25 mouse cellular contexts compared by ENCODE assay signal in genomic region chr6:98850906-98851305, GRCm38 (mm10).
DNase-seq lines count a peak whose midpoint lies in the region; ATAC-seq lines count a peak whose summit lies in the region.
"Had no signal": no experiment of that assay in that cellular context is flagged by ENCODE, and none has a peak within 500 bp of the region (broad histone marks: within the 10 kb centered on the region; RNA-seq: fewer than 3 reads in every experiment).

No protein-coding gene starts in this region.

- no peaks in the 10 kb centered on the region for H3K4me1 ChIP-seq in heart, embryonic 11.5 days (ENCODE audit: control insufficient read depth, insufficient read depth, low read length)
- H3K4me1 ChIP-seq: forebrain, embryonic 12.5 days; forebrain, embryonic 15.5 days; hindbrain, embryonic 13.5 days had no signal

- no peak overlapping the region for H3K27ac ChIP-seq in heart, embryonic 11.5 days (ENCODE audit: low read depth, low read length)
- H3K27ac ChIP-seq: forebrain, embryonic 12.5 days; forebrain, embryonic 15.5 days; heart, adult 2 months; heart, embryonic 10.5 days; hindbrain, embryonic 10.5 days; hindbrain, embryonic 13.5 days; intestine, embryonic 15.5 days had no signal

- no peaks in the 10 kb centered on the region for H3K9me3 ChIP-seq in heart, embryonic 11.5 days (replicated peaks; ENCODE audit: control insufficient read depth, low read length)
- H3K9me3 ChIP-seq: forebrain, embryonic 12.5 days; forebrain, embryonic 15.5 days; heart, embryonic 10.5 days; hindbrain, embryonic 10.5 days; hindbrain, embryonic 13.5 days; intestine, embryonic 15.5 days had no signal

- no peak overlapping the region for H3K4me3 ChIP-seq in heart, embryonic 11.5 days (ENCODE audit: low read depth, low read length)
- H3K4me3 ChIP-seq: forebrain, embryonic 12.5 days; forebrain, embryonic 15.5 days; heart, adult 2 months; heart, embryonic 10.5 days; hindbrain, embryonic 10.5 days; hindbrain, embryonic 13.5 days; intestine, embryonic 15.5 days had no signal

- no peak overlapping the region for H3K9ac ChIP-seq in heart, embryonic 11.5 days (ENCODE audit: low read depth, low read length)
- H3K9ac ChIP-seq: forebrain, embryonic 12.5 days; forebrain, embryonic 15.5 days; hindbrain, embryonic 13.5 days; intestine, embryonic 15.5 days had no signal

- H3K4me2 ChIP-seq in heart, embryonic 11.5 days: no peak overlapping the region
- H3K4me2 ChIP-seq: forebrain, embryonic 12.5 days; forebrain, embryonic 15.5 days; hindbrain, embryonic 13.5 days; intestine, embryonic 15.5 days had no signal

- WGBS in heart, embryonic 11.5 days (ENCODE audit: insufficient replicate concordance): 85% methylated on average over 2 of the region's 2 CpGs

- peak; percentile 7 for DNase-seq in layer of hippocampus, adult 9-11 months
- DNase-seq in layer of hippocampus, postnatal 10 days (ENCODE audit: low spot score in 2 of 2): no peak
- DNase-seq in adipocyte (ENCODE audit: low spot score): peak; percentile 29
- DNase-seq in gonadal fat pad, adult 2 months (ENCODE audit: low read depth): peak; percentile 72
- DNase-seq in urinary bladder, postnatal 25 days (ENCODE audit: low spot score): no peak
- DNase-seq: adrenal gland, adult 2 months; adrenal gland, postnatal 14 days; cerebellum, adult 11-12 months; cerebellum, adult 8-10 months; cerebellum, postnatal 10 days; cerebellum, postnatal 36 days; embryo, embryonic 11 days; gastrocnemius, postnatal 14 days; heart, adult 2 months; kidney, adult 11 months had no signal

- H3K36me3 ChIP-seq in heart, embryonic 11.5 days (ENCODE audit: control insufficient read depth, insufficient read depth, low read length): no peaks in the 10 kb centered on the region
- H3K36me3 ChIP-seq: forebrain, embryonic 12.5 days; forebrain, embryonic 15.5 days; heart, embryonic 10.5 days; hindbrain, embryonic 10.5 days; hindbrain, embryonic 13.5 days; intestine, embryonic 15.5 days had no signal

- no peak for ATAC-seq in heart, embryonic 11.5 days (replicated peaks; ENCODE audit: insufficient number of reproducible peaks, low FRiP score, low TSS enrichment)
- ATAC-seq: CD4-positive, CD25-positive, alpha-beta regulatory T cell, adult 4 months; forebrain, embryonic 15.5 days; hindbrain, embryonic 16.5 days; intestine, embryonic 15.5 days; Patski had no signal

- H3K27me3 ChIP-seq in heart, embryonic 11.5 days (ENCODE audit: control insufficient read depth, insufficient read depth, low read length): no peaks in the 10 kb centered on the region
- H3K27me3 ChIP-seq: forebrain, embryonic 12.5 days; forebrain, embryonic 15.5 days; hindbrain, embryonic 13.5 days; intestine, embryonic 15.5 days; Patski had no signal

Comparison
In these comparisons a context has a peak if more than half of its experiments do, and no peak if none do; other contexts are left out.
1. DNase-seq: peak in layer of hippocampus, adult 9-11 months (single experiment), adipocyte (single experiment) and gonadal fat pad, adult 2 months (single experiment); none in layer of hippocampus, postnatal 10 days (0 of 2) and urinary bladder, postnatal 25 days (single experiment).